Mouse (Mus musculus) lung, embryonic 14.5 days (tissue): ENCODE results near the gene Dock1. TPM values are rescaled to one million over a fixed set of nuclear protein-coding genes. Genes with fewer than 3 reads are reported as not detected.

Source experiments
- ATAC-seq: fragments of 200-750 bp; cut with Nextera tagmentation; 2 replicates; pipeline ENCODE4 v1.8.0; 2017; ENCODE audit warnings: mild to moderate bottlenecking, moderate TSS enrichment, moderate library complexity; ENCODE audit not compliant: insufficient read depth
- DNase-seq: peaks from one replicate; pipeline ENCODE4 v3.0.0-alpha.2; 2015
- H3K27ac ChIP-seq: fragments of 300-500 bp; sonication (generic); 2 replicates; pipeline ENCODE4 v1.5.1; 2014; ENCODE audit warnings: low read depth, mild to moderate bottlenecking, moderate library complexity
- H3K27me3 ChIP-seq: fragments of 300-500 bp; sonication (generic); 2 replicates; pipeline ENCODE4 v1.6.1; 2014; ENCODE audit warnings: low read length, control low read depth; ENCODE audit not compliant: insufficient read depth
- H3K36me3 ChIP-seq: fragments of 300-500 bp; sonication (generic); 2 replicates; pipeline ENCODE4 v1.6.1; 2014; ENCODE audit warnings: control low read depth; ENCODE audit not compliant: insufficient read depth
- H3K4me1 ChIP-seq: fragments of 300-500 bp; sonication (generic); 2 replicates; pipeline ENCODE4 v1.6.1; 2014; ENCODE audit warnings: antibody characterized with exemption, control low read depth; ENCODE audit not compliant: insufficient read depth
- H3K4me2 ChIP-seq: fragments of 300-500 bp; sonication (generic); 2 replicates; pipeline ENCODE4 v1.6.1; 2014; ENCODE audit warnings: mild to moderate bottlenecking
- H3K4me3 ChIP-seq: fragments of 300-500 bp; sonication (generic); 2 replicates; pipeline ENCODE4 v1.5.1; 2014; ENCODE audit warnings: low read depth, low read length
- H3K9ac ChIP-seq: fragments of 300-500 bp; sonication (generic); 2 replicates; pipeline ENCODE4 v1.6.1; 2014
- H3K9me3 ChIP-seq: fragments of 300-500 bp; sonication (generic); 2 replicates; pipeline ENCODE4 v1.6.1; 2016; ENCODE audit warnings: low read depth, low read length, control low read depth
- CTCF ChIP-seq: IDR thresholded peaks from 2 replicates; pipeline ENCODE4 v1.5.1; 2016; ENCODE audit warnings: antibody characterized with exemption, low read depth
- WGBS: fragments of 180-500 bp; shearing (Covaris S2); extraction: QIAGEN DNeasy Blood & Tissue Kit; methylation state at CpG from one replicate; pipeline ENCODE4 v1.1.7; 2014; 5-methylcytosine and 5-hydroxymethylcytosine counted together
- polyA plus RNA-seq: library from polyadenylated mRNA; unstranded; fragments of >200 nt; fragmentation: Nextera tagmentation; extraction: Ambion mirVana; gene quantifications from 2 replicates; pipeline ENCODE4 v1.2.1, GENCODE M21; 2014

Dock1 gene
- polyA plus RNA-seq, 1 experiment from 2014 or later = 57.3 TPM

GRCm38 (mm10) chr7:135158381-135158780, 487.9 kb downstream of the Dock1 start:
- peaks cover 49% of the 10 kb centered on the region for H3K36me3 ChIP-seq
- DNase-seq = no peak
- no peak for ATAC-seq
- H3K4me3 ChIP-seq = no peak overlapping the region
- TF ChIP-seq CTCF = no peak
- no peak overlapping the region for H3K4me2 ChIP-seq
- H3K27me3 ChIP-seq = no peaks in the 10 kb centered on the region
- no peaks in the 10 kb centered on the region for H3K9me3 ChIP-seq
- no peak overlapping the region for H3K9ac ChIP-seq
- no peaks in the 10 kb centered on the region for H3K4me1 ChIP-seq
- WGBS = 90% methylated on average over 10 of the region's 10 CpGs
- no peak overlapping the region for H3K27ac ChIP-seq

GRCm38 (mm10) chr7:135159606-135160005, 489.2 kb downstream of the Dock1 start:
- 89% methylated on average over 4 of the region's 4 CpGs for WGBS
- peaks cover 57% of the 10 kb centered on the region for H3K36me3 ChIP-seq
- no peak overlapping the region for H3K4me3 ChIP-seq
- ATAC-seq (no peak), DNase-seq (no peak)
- TF ChIP-seq CTCF = no peak
- H3K4me2 ChIP-seq = no peak overlapping the region
- H3K4me1 ChIP-seq = no peaks in the 10 kb centered on the region
- no peaks in the 10 kb centered on the region for H3K9me3 ChIP-seq
- H3K27me3 ChIP-seq = no peaks in the 10 kb centered on the region
- no peak overlapping the region for H3K9ac ChIP-seq
- no peak overlapping the region for H3K27ac ChIP-seq

- Histone ChIP-seq H3K27me3 (no peaks in the 10 kb centered on the region), H3K4me1 (no peaks in the 10 kb centered on the region), H3K9ac (no peak overlapping the region), H3K27ac (no peak overlapping the region), H3K36me3 (peaks cover 73% of the 10 kb centered on the region), H3K4me3 (no peak overlapping the region), H3K9me3 (no peaks in the 10 kb centered on the region), H3K4me2 (no peak overlapping the region)
- ATAC-seq (peak; percentile 31; the same call in 1 of the 2 replicates), DNase-seq (peak; percentile 73)
- 30% methylated on average over 3 of the region's 3 CpGs for WGBS
- peak; percentile 77 for TF ChIP-seq CTCF
Observed at GRCm38 (mm10) chr7:135165155-135165554, 494.7 kb downstream of the Dock1 start.

- WGBS = 66% methylated on average over 4 of the region's 4 CpGs
- ATAC-seq (no peak), DNase-seq (no peak)
- Histone ChIP-seq H3K4me3 (no peak overlapping the region), H3K27me3 (no peaks in the 10 kb centered on the region), H3K4me2 (no peak overlapping the region), H3K9me3 (no peaks in the 10 kb centered on the region), H3K9ac (no peak overlapping the region), H3K27ac (no peak overlapping the region), H3K36me3 (peaks cover 56% of the 10 kb centered on the region), H3K4me1 (no peaks in the 10 kb centered on the region)
- TF ChIP-seq CTCF = no peak
Observed at GRCm38 (mm10) chr7:135169936-135170335, 499.5 kb downstream of the Dock1 start.

- ATAC-seq = no peak; the same call in 1 of the 2 replicates
- H3K9ac ChIP-seq = no peak overlapping the region
- peaks cover 34% of the 10 kb centered on the region for H3K36me3 ChIP-seq
- H3K4me3 ChIP-seq = no peak overlapping the region
- WGBS = 58% methylated on average over 9 of the region's 9 CpGs
- no peaks in the 10 kb centered on the region for H3K27me3 ChIP-seq
- no peaks in the 10 kb centered on the region for H3K4me1 ChIP-seq
- peak; percentile 19 for DNase-seq
- H3K27ac ChIP-seq = no peak overlapping the region
- TF ChIP-seq CTCF = no peak
- H3K9me3 ChIP-seq = no peaks in the 10 kb centered on the region
- no peak overlapping the region for H3K4me2 ChIP-seq
Observed at GRCm38 (mm10) chr7:135172219-135172618, 501.8 kb downstream of the Dock1 start.

GRCm38 (mm10) chr7:135194190-135194589, 523.7 kb downstream of the Dock1 start:
- ATAC-seq = no peak
- Histone ChIP-seq H3K36me3 (no peaks in the 10 kb centered on the region), H3K27me3 (no peaks in the 10 kb centered on the region), H3K27ac (no peak overlapping the region), H3K9me3 (no peaks in the 10 kb centered on the region), H3K4me3 (no peak overlapping the region), H3K4me1 (no peaks in the 10 kb centered on the region), H3K4me2 (no peak overlapping the region), H3K9ac (no peak overlapping the region)
- DNase-seq = no peak
- TF ChIP-seq CTCF = no peak
- 88% methylated on average over 3 of the region's 3 CpGs for WGBS

GRCm38 (mm10) chr7:135195631-135196030, 525.2 kb downstream of the Dock1 start:
- H3K4me3 ChIP-seq = no peak overlapping the region
- no peak overlapping the region for H3K4me2 ChIP-seq
- H3K36me3 ChIP-seq = no peaks in the 10 kb centered on the region
- no peaks in the 10 kb centered on the region for H3K4me1 ChIP-seq
- H3K9ac ChIP-seq = no peak overlapping the region
- TF ChIP-seq CTCF = no peak
- no peaks in the 10 kb centered on the region for H3K9me3 ChIP-seq
- DNase-seq (no peak), ATAC-seq (no peak)
- no peaks in the 10 kb centered on the region for H3K27me3 ChIP-seq
- no peak overlapping the region for H3K27ac ChIP-seq
- WGBS = 85% methylated on average over 2 of the region's 2 CpGs

- Histone ChIP-seq H3K9me3 (no peaks in the 10 kb centered on the region), H3K4me2 (no peak overlapping the region), H3K27me3 (no peaks in the 10 kb centered on the region), H3K36me3 (no peaks in the 10 kb centered on the region), H3K27ac (no peak overlapping the region), H3K4me1 (no peaks in the 10 kb centered on the region), H3K4me3 (no peak overlapping the region), H3K9ac (no peak overlapping the region)
- 84% methylated on average over 10 of the region's 10 CpGs for WGBS
- no peak for DNase-seq
- no peak for TF ChIP-seq CTCF
- no peak for ATAC-seq
Observed at GRCm38 (mm10) chr7:135196828-135197227, 526.4 kb downstream of the Dock1 start.
